Mouse (Mus musculus): ENCODE measurements around the gene Rack1. TPM values are rescaled to one million over a fixed set of nuclear protein-coding genes. Genes with fewer than 3 reads are reported as not detected.

Gene Rack1
- polyA plus RNA-seq, 1 experiment from 2014 or later: 428 TPM

Other genes with a start within 250 kb of the Rack1 start
- 4.3 and 4.4 TPM in 2 replicates for gene Trim41, start 17.0 kb downstream of the Rack1 start, polyA plus RNA-seq (2016; fragmentation: Nextera tagmentation; extraction: Ambion mirVana)
- gene Trim7, start 25.8 kb downstream of the Rack1 start, polyA plus RNA-seq (2016; fragmentation: Nextera tagmentation; extraction: Ambion mirVana): 0.39 and 0.52 TPM in 2 replicates
- 3.3 and 5.3 TPM in 2 replicates for gene Gm12184, start 26.3 kb downstream of the Rack1 start, polyA plus RNA-seq (2016; fragmentation: Nextera tagmentation; extraction: Ambion mirVana)
- gene Irgm1, start 71.4 kb downstream of the Rack1 start, polyA plus RNA-seq (2016; fragmentation: Nextera tagmentation; extraction: Ambion mirVana): 7.6 and 7.7 TPM in 2 replicates
- gene Gm5431, start 101.9 kb downstream of the Rack1 start, polyA plus RNA-seq (2016; fragmentation: Nextera tagmentation; extraction: Ambion mirVana): 0.09 and 0.22 TPM in 2 replicates
- gene Psme2b, start 145.9 kb downstream of the Rack1 start, polyA plus RNA-seq (2016; fragmentation: Nextera tagmentation; extraction: Ambion mirVana): 1.1 and 1.5 TPM in 2 replicates
- gene Olfr56, start 178.6 kb downstream of the Rack1 start, polyA plus RNA-seq (2016; fragmentation: Nextera tagmentation; extraction: Ambion mirVana): not detected in 2 replicates
- gene 9930111J21Rik1, start 179.1 kb downstream of the Rack1 start, polyA plus RNA-seq (2016; fragmentation: Nextera tagmentation; extraction: Ambion mirVana): 0.09 TPM in 1 of 2 replicates, not detected in the other
- gene Gm12185, start 191.9 kb downstream of the Rack1 start, polyA plus RNA-seq (2016; fragmentation: Nextera tagmentation; extraction: Ambion mirVana): not detected in 2 replicates
- not detected in 2 replicates for gene Tgtp1, start 193.8 kb downstream of the Rack1 start, polyA plus RNA-seq (2016; fragmentation: Nextera tagmentation; extraction: Ambion mirVana)

Measured in heart, embryonic 12.5 days (tissue).